Mouse (Mus musculus) liver, adult 2 months (tissue): Measurements from ENCODE around the gene Rdh9. TPM values are rescaled to one million over a fixed set of nuclear protein-coding genes. Genes with fewer than 3 reads are reported as not detected.
A peak's percentile ranks its signal among the peaks of the same experiment; 100 is the strongest.
"Not testable (repeated sequence)": the region's sequence is repeated elsewhere in the genome, so short reads cannot be mapped to it uniquely, and the experiment has no call there.

Experiments used
- DNase-seq: peaks from one replicate; pipeline ENCODE4 v3.0.0-alpha.2; 2011; ENCODE audit warnings: low read depth, low spot score; ENCODE audit errors: extremely low read depth
- H3K27ac ChIP-seq: fragments of 200-500 bp; replicated peaks from 2 replicates; pipeline ENCODE4 v1.5.1; 2012; ENCODE audit warnings: low read depth, mild to moderate bottlenecking, control low read depth, inconsistent platforms, low read length; ENCODE audit not compliant: insufficient read depth
- H3K27me3 ChIP-seq: fragments of 200-500 bp; 2 replicates; pipeline ENCODE4 v1.6.1; 2012; ENCODE audit warnings: mild to moderate bottlenecking, moderate library complexity, low read length, inconsistent platforms; ENCODE audit not compliant: control insufficient read depth, insufficient read depth
- H3K36me3 ChIP-seq: fragments of 200-500 bp; 2 replicates; pipeline ENCODE4 v1.6.1; 2012; ENCODE audit warnings: low read length, inconsistent platforms; ENCODE audit not compliant: control insufficient read depth, insufficient read depth
- H3K4me1 ChIP-seq: fragments of 200-500 bp; 2 replicates; pipeline ENCODE4 v1.6.1; 2011; ENCODE audit warnings: low read length; ENCODE audit not compliant: control insufficient read depth, insufficient read depth
- H3K4me3 ChIP-seq: fragments of 200-500 bp; 2 replicates; pipeline ENCODE4 v1.5.1; 2011; ENCODE audit warnings: low read depth, mild to moderate bottlenecking, control low read depth, low read length, moderate library complexity; ENCODE audit not compliant: insufficient read depth
- H3K79me2 ChIP-seq: fragments of 200-500 bp; 2 replicates; pipeline ENCODE4 v1.6.1; 2012; ENCODE audit warnings: inconsistent platforms, mild to moderate bottlenecking, low read length, moderate library complexity; ENCODE audit not compliant: control insufficient read depth, insufficient read depth
- H3K9ac ChIP-seq: fragments of 200-500 bp; 2 replicates; pipeline ENCODE4 v1.6.1; 2012; ENCODE audit warnings: low read depth, mild to moderate bottlenecking, control low read depth, inconsistent platforms, low read length
- CTCF ChIP-seq: fragments of 200-500 bp; IDR thresholded peaks from 2 replicates; pipeline ENCODE4 v1.5.1; 2011; ENCODE audit warnings: low read depth, low read length, control low read depth
- POLR2A ChIP-seq: fragments of 200-500 bp; IDR thresholded peaks from 2 replicates; pipeline ENCODE4 v1.6.1; 2011; ENCODE audit warnings: low read length, control low read depth; ENCODE audit not compliant: insufficient read depth; ENCODE audit errors: extremely low read depth
- WGBS: fragments of 180-500 bp; shearing (Covaris S2); methylation state at CpG from one replicate; pipeline ENCODE4 v1.1.7; 2018; 5-methylcytosine and 5-hydroxymethylcytosine counted together
- polyA plus RNA-seq: library from polyadenylated mRNA; depleted of rRNA; stranded (reverse); fragments of >200 nt; gene quantifications from 2 replicates; pipeline ENCODE4 v1.2.3, GENCODE M21; 2012
- total RNA-seq: library from RNA; depleted of rRNA; stranded (reverse); fragments of >200 nt; gene quantifications from 2 replicates; pipeline ENCODE4 v1.2.3, GENCODE M21; 2014

The Rdh9 gene
- total and polyA plus RNA-seq, 2 experiments: 54.4 to 121 TPM

GRCm38 (mm10) chr10:127799295-127799694, 23.1 kb downstream of the Rdh9 start:
- no peak for TF ChIP-seq POLR2A
- no peak for TF ChIP-seq CTCF
- H3K27me3 ChIP-seq: no peaks in the 10 kb centered on the region
- 67% methylated on average over 1 of the region's 1 CpGs for WGBS
- no peaks in the 10 kb centered on the region for H3K36me3 ChIP-seq
- no peak overlapping the region for H3K4me3 ChIP-seq
- peaks cover 16% of the 10 kb centered on the region for H3K4me1 ChIP-seq
- H3K79me2 ChIP-seq: no peaks in the 10 kb centered on the region; the same call in 1 of the 2 replicates
- no peak overlapping the region for H3K9ac ChIP-seq
- DNase-seq: peak; percentile 85
- peak overlapping the region; percentile 48 for H3K27ac ChIP-seq

- 35% methylated on average over 6 of the region's 6 CpGs for WGBS
- peak within 1 kb of the TSS; percentile 92 for H3K27ac ChIP-seq
Measured at GRCm38 (mm10) chr10:127800891-127801290, 24.7 kb downstream of the Rdh9 start, which contains the start of gene Rdh16. Gene Rdh16, plus strand, starts transcription at chr10:127801152.

GRCm38 (mm10) chr10:127801612-127802011, 25.4 kb downstream of the Rdh9 start:
- peak overlapping the region; percentile 78 for H3K9ac ChIP-seq
- 0 out of 2 replicates have a peak, but pooled peaks cover 2% of the 10 kb centered on the region for H3K36me3 ChIP-seq
- peak; percentile 66 for DNase-seq
- TF ChIP-seq CTCF (no peak), POLR2A (no peak)
- 45% methylated on average over 2 of the region's 2 CpGs for WGBS
- no peaks in the 10 kb centered on the region; the same call in 1 of the 2 replicates for H3K79me2 ChIP-seq
- H3K4me1 ChIP-seq: peaks cover 18% of the 10 kb centered on the region
- H3K27me3 ChIP-seq: no peaks in the 10 kb centered on the region
- peak overlapping the region; percentile 59 for H3K4me3 ChIP-seq
- peak overlapping the region; percentile 92 for H3K27ac ChIP-seq

More at GRCm38 (mm10) chr10:127800891-127801290, 24.7 kb downstream of the Rdh9 start, which contains the start of gene Rdh16:
- Histone ChIP-seq H3K9ac (peak within 1 kb of the TSS; percentile 78), H3K4me3 (peak within 1 kb of the TSS; percentile 59), H3K27me3 (no peaks in the 10 kb centered on the region), H3K36me3 (0 out of 2 replicates have a peak, but pooled peaks cover 2% of the 10 kb centered on the region), H3K79me2 (no peaks in the 10 kb centered on the region; the same call in 1 of the 2 replicates), H3K4me1 (peaks cover 18% of the 10 kb centered on the region)
- peak; percentile 96 for DNase-seq
- 0 out of 2 replicates have a peak, but pooled peaks have one; percentile 33 for TF ChIP-seq POLR2A
- no peak for TF ChIP-seq CTCF

DNA sequence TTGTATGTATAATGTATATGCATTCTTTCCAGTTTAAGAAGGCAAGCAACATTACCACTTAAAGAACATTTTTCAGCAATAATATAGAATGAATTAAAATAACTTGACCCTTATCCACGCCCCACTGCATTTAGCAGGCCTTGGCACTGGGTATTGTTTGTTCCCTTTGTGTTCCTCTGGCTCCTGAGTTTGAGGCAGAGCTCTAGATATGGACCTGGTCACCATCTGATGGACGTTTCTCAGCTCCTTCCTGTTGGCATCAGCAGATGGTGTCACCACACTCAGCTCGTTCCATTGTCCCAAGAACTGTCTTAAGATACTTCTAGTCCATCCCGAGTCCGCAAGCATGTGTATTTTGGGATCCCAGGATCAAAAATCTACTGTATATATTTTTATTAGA, 26.1 kb downstream of the Rdh9 start:
- Histone ChIP-seq H3K36me3 (0 out of 2 replicates have a peak, but pooled peaks cover 2% of the 10 kb centered on the region), H3K79me2 (no peaks in the 10 kb centered on the region; the same call in 1 of the 2 replicates), H3K9ac (no peak overlapping the region), H3K27me3 (no peaks in the 10 kb centered on the region), H3K27ac (no peak overlapping the region), H3K4me3 (peak overlapping the region; percentile 19; the same call in 1 of the 2 replicates), H3K4me1 (peaks cover 18% of the 10 kb centered on the region)
- TF ChIP-seq POLR2A (no peak), CTCF (no peak)
- WGBS: 55% methylated on average over 5 of the region's 5 CpGs
- DNase-seq: peak; percentile 64

GRCm38 (mm10) chr10:127804416-127804815, 28.2 kb downstream of the Rdh9 start:
- Histone ChIP-seq H3K27me3 (no peaks in the 10 kb centered on the region), H3K9ac (no peak overlapping the region), H3K79me2 (no peaks in the 10 kb centered on the region; the same call in 1 of the 2 replicates), H3K4me1 (peaks cover 14% of the 10 kb centered on the region), H3K4me3 (no peak overlapping the region), H3K36me3 (peaks cover 2% of the 10 kb centered on the region; the same call in 1 of the 2 replicates), H3K27ac (no peak overlapping the region)
- DNase-seq: peak; percentile 52
- TF ChIP-seq CTCF (no peak), POLR2A (no peak)
- 55% methylated on average over 7 of the region's 7 CpGs for WGBS

DNA sequence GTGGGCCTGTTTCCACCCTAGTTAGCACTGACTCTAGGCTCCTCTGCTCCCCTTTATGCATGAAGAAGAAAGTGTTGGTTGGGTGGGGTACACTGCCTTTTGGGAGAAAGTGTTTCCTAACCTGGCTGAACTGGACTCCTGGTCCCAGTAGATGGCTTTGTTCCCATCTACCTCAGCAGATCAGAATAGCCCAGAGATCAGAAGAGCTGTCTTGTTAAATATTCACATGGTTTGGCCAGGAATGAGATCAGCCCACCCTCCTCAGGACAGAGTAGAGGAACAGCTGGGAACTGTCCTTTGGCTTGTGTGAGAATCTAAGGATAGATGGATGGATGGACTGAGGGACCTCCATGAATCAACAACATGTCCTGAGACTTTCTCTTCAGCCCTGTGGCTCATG, 39.7 kb downstream of the Rdh9 start:
- H3K27me3 ChIP-seq: no peaks in the 10 kb centered on the region
- H3K9ac ChIP-seq: no peak overlapping the region
- H3K27ac ChIP-seq: no peak overlapping the region
- H3K36me3 ChIP-seq: peaks cover 11% of the 10 kb centered on the region; the same call in 1 of the 2 replicates
- no peaks in the 10 kb centered on the region for H3K79me2 ChIP-seq
- no peaks in the 10 kb centered on the region; the same call in 1 of the 2 replicates for H3K4me1 ChIP-seq
- peak; percentile 78 for DNase-seq
- no peak overlapping the region for H3K4me3 ChIP-seq
- TF ChIP-seq POLR2A (no peak), CTCF (no peak)

- H3K4me3 ChIP-seq, H3K9ac ChIP-seq, H3K27ac ChIP-seq, H3K4me1 ChIP-seq, H3K79me2 ChIP-seq, DNase-seq, H3K27me3 ChIP-seq, H3K36me3 ChIP-seq: not testable (repeated sequence)
- 81% methylated on average over 4 of the region's 4 CpGs for WGBS
Measured at GRCm38 (mm10) chr10:127817268-127817910, 41.2 kb downstream of the Rdh9 start.

DNA sequence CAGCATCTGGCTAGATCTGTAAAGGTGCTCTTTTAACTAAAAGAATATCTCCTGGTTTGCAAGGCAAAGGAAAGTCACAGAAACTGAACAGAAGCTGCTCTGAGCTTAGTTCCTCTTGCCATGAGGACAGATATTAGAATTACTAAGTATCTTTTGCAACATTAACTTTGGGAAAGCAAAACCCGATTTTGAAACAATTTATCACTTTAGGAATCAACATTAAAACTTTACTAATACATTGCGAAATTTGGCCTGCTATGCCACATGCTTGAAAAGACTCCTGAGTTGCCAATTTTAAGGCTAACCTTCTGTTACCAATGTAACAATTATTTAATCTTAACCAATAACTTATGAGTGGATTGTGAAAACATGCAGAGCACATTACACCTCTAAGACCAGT, 45.6 kb downstream of the Rdh9 start:
- not testable (repeated sequence) for H3K4me3 ChIP-seq, H3K4me1 ChIP-seq, H3K27ac ChIP-seq, H3K9ac ChIP-seq, H3K36me3 ChIP-seq, H3K27me3 ChIP-seq, H3K79me2 ChIP-seq
- DNase-seq: peak; percentile 94
- 31% methylated on average over 2 of the region's 2 CpGs for WGBS
